Mouse (Mus musculus): ENCODE results near the gene Iqcf4.
A peak's percentile ranks its signal among the peaks of the same experiment; 100 is the strongest.

- TF ChIP-seq CTCF (conservative IDR thresholded peaks at IDR 0.05 in 1 of 2, IDR thresholded peaks at IDR 0.05 in 1 of 2; ENCODE audit: low read depth in 2 of 2, low read length in 2 of 2) (peak; percentile 76 to 94), HCFC1 (IDR thresholded peaks at IDR 0.05; ENCODE audit: low read depth, low read length) (no peak), CHD1 (IDR thresholded peaks at IDR 0.05; ENCODE audit: low read depth, low read length) (no peak), USF2 (conservative IDR thresholded peaks at IDR 0.05; ENCODE audit: low read depth, low read length) (no peak), ELF1 (IDR thresholded peaks at IDR 0.05; ENCODE audit: low read depth, low read length) (no peak)
Measured at GRCm38 (mm10) chr9:106600546-106600945, 29.8 kb upstream of the Iqcf4 start.
